Mouse (Mus musculus): ENCODE measurements around the gene Themis3.

The Themis3 gene

GRCm38 (mm10) chr17:66594435-66594834, at the start of gene Themis3:
Gene Themis3 (minus strand): TSS chr17:66594621.
- DNase-seq (ENCODE audit: low spot score in 2 of 2), result no peak

GRCm38 (mm10) chr17:66637951-66638722, 43.7 kb upstream of the Themis3 start:
- no peak for DNase-seq (ENCODE audit: low spot score in 2 of 2)

- DNase-seq (ENCODE audit: low spot score in 2 of 2), result no peak
These were observed 25.7 kb upstream of the Themis3 start for GRCm38 (mm10) chr17:66619996-66620656.

- no peak for DNase-seq (ENCODE audit: low spot score in 2 of 2)
These were observed 24.9 kb upstream of the Themis3 start for GRCm38 (mm10) chr17:66619255-66619826.

- DNase-seq (ENCODE audit: low spot score in 2 of 2), result no peak
These were observed 15.6 kb upstream of the Themis3 start for GRCm38 (mm10) chr17:66610032-66610431.

GRCm38 (mm10) chr17:66604931-66605330, 10.5 kb upstream of the Themis3 start:
- no peak for DNase-seq (ENCODE audit: low spot score in 2 of 2)

- no peak for DNase-seq (ENCODE audit: low spot score in 2 of 2)
These were observed 6.8 kb upstream of the Themis3 start for GRCm38 (mm10) chr17:66601171-66601570.

- DNase-seq (ENCODE audit: low spot score in 2 of 2), result no peak
These were observed 1.4 kb upstream of the Themis3 start for GRCm38 (mm10) chr17:66595867-66596266.

- DNase-seq (ENCODE audit: low spot score in 2 of 2), result no peak
These were observed 835 bp upstream of the Themis3 start for GRCm38 (mm10) chr17:66595256-66595655.

- no peak for DNase-seq (ENCODE audit: low spot score in 2 of 2)
These were observed 3.9 kb downstream of the Themis3 start for GRCm38 (mm10) chr17:66590353-66591075.

GRCm38 (mm10) chr17:66589864-66590263, 4.6 kb downstream of the Themis3 start:
- no peak for DNase-seq (ENCODE audit: low spot score in 2 of 2)

GRCm38 (mm10) chr17:66586741-66587140, 7.7 kb downstream of the Themis3 start:
- DNase-seq (ENCODE audit: low spot score in 2 of 2), result no peak

- no peak for DNase-seq (ENCODE audit: low spot score in 2 of 2)
These were observed 8.3 kb downstream of the Themis3 start for GRCm38 (mm10) chr17:66586078-66586477.

GRCm38 (mm10) chr17:66580990-66581389, 13.4 kb downstream of the Themis3 start:
- no peak for DNase-seq (ENCODE audit: low spot score in 2 of 2)

GRCm38 (mm10) chr17:66578007-66578406, 16.4 kb downstream of the Themis3 start:
- DNase-seq (ENCODE audit: low spot score in 2 of 2), result peak in 1 of 2 experiments; percentile 12

GRCm38 (mm10) chr17:66577507-66577906, 16.9 kb downstream of the Themis3 start:
- no peak for DNase-seq (ENCODE audit: low spot score in 2 of 2)

- no peak for DNase-seq (ENCODE audit: low spot score in 2 of 2)
These were observed 21.8 kb downstream of the Themis3 start for GRCm38 (mm10) chr17:66572677-66573060.

- no peak for DNase-seq (ENCODE audit: low spot score in 2 of 2)
These were observed 22.4 kb downstream of the Themis3 start for GRCm38 (mm10) chr17:66571860-66572676.

GRCm38 (mm10) chr17:66564213-66564612, 30.2 kb downstream of the Themis3 start:
- DNase-seq (ENCODE audit: low spot score in 2 of 2), result no peak

GRCm38 (mm10) chr17:66563551-66563950, 30.9 kb downstream of the Themis3 start:
- DNase-seq (ENCODE audit: low spot score in 2 of 2), result no peak

- no peak for DNase-seq (ENCODE audit: low spot score in 2 of 2)
These were observed 33.0 kb downstream of the Themis3 start for GRCm38 (mm10) chr17:66561380-66561779.
